Mouse (Mus musculus): Measurements from ENCODE around the gene Znhit6. TPM values are rescaled to one million over a fixed set of nuclear protein-coding genes. Genes with fewer than 3 reads are reported as not detected.

Znhit6 gene
- polyA plus RNA-seq, 1 experiment from 2014 or later = 32.9 TPM

GRCm38 (mm10) chr3:145614362-145615115 is 38.5 kb downstream of the Znhit6 start:
- no peaks in the 10 kb centered on the region for H3K9me3 ChIP-seq (ENCODE audit: control insufficient read depth, low read length)
- peaks cover 13% of the 10 kb centered on the region; the same call in 1 of the 2 replicates for H3K4me1 ChIP-seq (ENCODE audit: control insufficient read depth, insufficient read depth, low read length)
- ATAC-seq (ENCODE audit: low FRiP score, low TSS enrichment) (peak; percentile 44; the same call in 1 of the 2 replicates), DNase-seq (peak; percentile 62)
- WGBS = 20% methylated on average over 17 of the region's 17 CpGs
- H3K4me3 ChIP-seq (replicated peaks; ENCODE audit: low read depth, low read length) = no peak overlapping the region
- H3K9ac ChIP-seq (replicated peaks; ENCODE audit: low read length) = no peak overlapping the region; the same call in 1 of the 2 replicates
- H3K27ac ChIP-seq (replicated peaks; ENCODE audit: low read depth, low read length) = peak overlapping the region; percentile 46; the same call in 1 of the 2 replicates
- H3K4me2 ChIP-seq (ENCODE audit: low read length) = peak overlapping the region; percentile 5
- H3K27me3 ChIP-seq (ENCODE audit: control insufficient read depth, insufficient read depth, low read length) = no peaks in the 10 kb centered on the region
- H3K36me3 ChIP-seq (ENCODE audit: control insufficient read depth, insufficient read depth, low read length) = no peaks in the 10 kb centered on the region

- no peaks in the 10 kb centered on the region for H3K27me3 ChIP-seq (ENCODE audit: control insufficient read depth, insufficient read depth, low read length)
- no peak overlapping the region for H3K4me2 ChIP-seq (ENCODE audit: low read length)
- ATAC-seq (ENCODE audit: low FRiP score, low TSS enrichment) = no peak
- no peak overlapping the region for H3K4me3 ChIP-seq (replicated peaks; ENCODE audit: low read depth, low read length)
- H3K9ac ChIP-seq (replicated peaks; ENCODE audit: low read length) = no peak overlapping the region
- peaks cover 13% of the 10 kb centered on the region; the same call in 1 of the 2 replicates for H3K4me1 ChIP-seq (ENCODE audit: control insufficient read depth, insufficient read depth, low read length)
- DNase-seq = no peak
- no peaks in the 10 kb centered on the region for H3K36me3 ChIP-seq (ENCODE audit: control insufficient read depth, insufficient read depth, low read length)
- H3K27ac ChIP-seq (replicated peaks; ENCODE audit: low read depth, low read length) = no peak overlapping the region
- 78% methylated on average over 9 of the region's 9 CpGs for WGBS
- no peaks in the 10 kb centered on the region for H3K9me3 ChIP-seq (ENCODE audit: control insufficient read depth, low read length)
Measured at GRCm38 (mm10) chr3:145618299-145618698, 42.3 kb downstream of the Znhit6 start.

- no peak for DNase-seq
Measured at GRCm38 (mm10) chr3:145619621-145620365, 43.8 kb downstream of the Znhit6 start.

GRCm38 (mm10) chr3:145621209-145621608 is 45.2 kb downstream of the Znhit6 start:
- no peaks in the 10 kb centered on the region for H3K9me3 ChIP-seq (ENCODE audit: control insufficient read depth, low read length)
- H3K27me3 ChIP-seq (ENCODE audit: control insufficient read depth, insufficient read depth, low read length) = no peaks in the 10 kb centered on the region
- no peaks in the 10 kb centered on the region for H3K36me3 ChIP-seq (ENCODE audit: control insufficient read depth, insufficient read depth, low read length)
- no peak overlapping the region for H3K4me3 ChIP-seq (replicated peaks; ENCODE audit: low read depth, low read length)
- H3K4me2 ChIP-seq (ENCODE audit: low read length) = no peak overlapping the region
- H3K4me1 ChIP-seq (ENCODE audit: control insufficient read depth, insufficient read depth, low read length) = no peaks in the 10 kb centered on the region
- DNase-seq (no peak), ATAC-seq (ENCODE audit: low FRiP score, low TSS enrichment) (no peak)
- no peak overlapping the region for H3K9ac ChIP-seq (replicated peaks; ENCODE audit: low read length)
- no peak overlapping the region for H3K27ac ChIP-seq (replicated peaks; ENCODE audit: low read depth, low read length)
- WGBS = 93% methylated on average over 4 of the region's 4 CpGs

More at GRCm38 (mm10) chr3:145619621-145620365, 43.8 kb downstream of the Znhit6 start:
- WGBS = 92% methylated on average over 17 of the region's 17 CpGs
- Histone ChIP-seq H3K27me3 (ENCODE audit: control insufficient read depth, insufficient read depth, low read length) (no peaks in the 10 kb centered on the region), H3K4me3 (replicated peaks; ENCODE audit: low read depth, low read length) (no peak overlapping the region), H3K9ac (replicated peaks; ENCODE audit: low read length) (no peak overlapping the region), H3K4me1 (ENCODE audit: control insufficient read depth, insufficient read depth, low read length) (peaks cover 5% of the 10 kb centered on the region; the same call in 1 of the 2 replicates), H3K9me3 (ENCODE audit: control insufficient read depth, low read length) (no peaks in the 10 kb centered on the region), H3K36me3 (ENCODE audit: control insufficient read depth, insufficient read depth, low read length) (no peaks in the 10 kb centered on the region), H3K4me2 (ENCODE audit: low read length) (no peak overlapping the region), H3K27ac (replicated peaks; ENCODE audit: low read depth, low read length) (no peak overlapping the region)
- no peak for ATAC-seq (ENCODE audit: low FRiP score, low TSS enrichment)

- Histone ChIP-seq H3K4me2 (ENCODE audit: low read length) (no peak overlapping the region), H3K9ac (replicated peaks; ENCODE audit: low read length) (no peak overlapping the region), H3K9me3 (ENCODE audit: control insufficient read depth, low read length) (no peaks in the 10 kb centered on the region), H3K27ac (replicated peaks; ENCODE audit: low read depth, low read length) (no peak overlapping the region), H3K27me3 (ENCODE audit: control insufficient read depth, insufficient read depth, low read length) (no peaks in the 10 kb centered on the region), H3K4me3 (replicated peaks; ENCODE audit: low read depth, low read length) (no peak overlapping the region), H3K4me1 (ENCODE audit: control insufficient read depth, insufficient read depth, low read length) (no peaks in the 10 kb centered on the region), H3K36me3 (ENCODE audit: control insufficient read depth, insufficient read depth, low read length) (no peaks in the 10 kb centered on the region)
- ATAC-seq (ENCODE audit: low FRiP score, low TSS enrichment) (no peak), DNase-seq (no peak)
- WGBS = 75% methylated on average over 12 of the region's 12 CpGs
Measured at GRCm38 (mm10) chr3:145623047-145623446, 47.0 kb downstream of the Znhit6 start.

- H3K4me1 ChIP-seq (ENCODE audit: control insufficient read depth, insufficient read depth, low read length) = 0 out of 2 replicates have a peak, but pooled peaks cover 4% of the 10 kb centered on the region
- 87% methylated on average over 4 of the region's 4 CpGs for WGBS
- no peak for DNase-seq
- no peak for ATAC-seq (ENCODE audit: low FRiP score, low TSS enrichment)
- no peak overlapping the region for H3K27ac ChIP-seq (replicated peaks; ENCODE audit: low read depth, low read length)
- H3K27me3 ChIP-seq (ENCODE audit: control insufficient read depth, insufficient read depth, low read length) = no peaks in the 10 kb centered on the region
- H3K9me3 ChIP-seq (ENCODE audit: control insufficient read depth, low read length) = no peaks in the 10 kb centered on the region
- H3K4me2 ChIP-seq (ENCODE audit: low read length) = no peak overlapping the region
- no peak overlapping the region for H3K9ac ChIP-seq (replicated peaks; ENCODE audit: low read length)
- H3K4me3 ChIP-seq (replicated peaks; ENCODE audit: low read depth, low read length) = no peak overlapping the region
- no peaks in the 10 kb centered on the region for H3K36me3 ChIP-seq (ENCODE audit: control insufficient read depth, insufficient read depth, low read length)
Measured at GRCm38 (mm10) chr3:145624786-145625185, 48.8 kb downstream of the Znhit6 start.

GRCm38 (mm10) chr3:145625546-145625945 is 49.5 kb downstream of the Znhit6 start:
- Histone ChIP-seq H3K4me2 (ENCODE audit: low read length) (no peak overlapping the region), H3K36me3 (ENCODE audit: control insufficient read depth, insufficient read depth, low read length) (no peaks in the 10 kb centered on the region), H3K27ac (replicated peaks; ENCODE audit: low read depth, low read length) (no peak overlapping the region), H3K9me3 (ENCODE audit: control insufficient read depth, low read length) (no peaks in the 10 kb centered on the region), H3K4me1 (ENCODE audit: control insufficient read depth, insufficient read depth, low read length) (0 out of 2 replicates have a peak, but pooled peaks cover 4% of the 10 kb centered on the region), H3K27me3 (ENCODE audit: control insufficient read depth, insufficient read depth, low read length) (no peaks in the 10 kb centered on the region), H3K4me3 (replicated peaks; ENCODE audit: low read depth, low read length) (no peak overlapping the region), H3K9ac (replicated peaks; ENCODE audit: low read length) (no peak overlapping the region)
- 90% methylated on average over 9 of the region's 9 CpGs for WGBS
- ATAC-seq (ENCODE audit: low FRiP score, low TSS enrichment) (no peak), DNase-seq (no peak)

- WGBS = 96% methylated on average over 1 of the region's 1 CpGs
- Histone ChIP-seq H3K27me3 (ENCODE audit: control insufficient read depth, insufficient read depth, low read length) (no peaks in the 10 kb centered on the region), H3K4me3 (replicated peaks; ENCODE audit: low read depth, low read length) (no peak overlapping the region), H3K9ac (replicated peaks; ENCODE audit: low read length) (no peak overlapping the region), H3K27ac (replicated peaks; ENCODE audit: low read depth, low read length) (no peak overlapping the region), H3K9me3 (ENCODE audit: control insufficient read depth, low read length) (no peaks in the 10 kb centered on the region), H3K36me3 (ENCODE audit: control insufficient read depth, insufficient read depth, low read length) (no peaks in the 10 kb centered on the region), H3K4me2 (ENCODE audit: low read length) (no peak overlapping the region), H3K4me1 (ENCODE audit: control insufficient read depth, insufficient read depth, low read length) (0 out of 2 replicates have a peak, but pooled peaks cover 4% of the 10 kb centered on the region)
- ATAC-seq (ENCODE audit: low FRiP score, low TSS enrichment) (no peak), DNase-seq (no peak)
Measured at GRCm38 (mm10) chr3:145626063-145626462, 50.1 kb downstream of the Znhit6 start.
